Mouse (Mus musculus): ENCODE results near the gene Grb10.

The Grb10 gene

GRCm38 (mm10) chr11:11904995-11905394, 133.5 kb downstream of the Grb10 start:
- in situ Hi-C loops (cut with MboI), result no loop called here

- in situ Hi-C loops (cut with MboI), result no loop called here
These were observed 137.0 kb downstream of the Grb10 start for GRCm38 (mm10) chr11:11901509-11901908.

- in situ Hi-C loops (cut with MboI), result no loop called here
These were observed 140.0 kb downstream of the Grb10 start for GRCm38 (mm10) chr11:11898496-11898895.

DNA sequence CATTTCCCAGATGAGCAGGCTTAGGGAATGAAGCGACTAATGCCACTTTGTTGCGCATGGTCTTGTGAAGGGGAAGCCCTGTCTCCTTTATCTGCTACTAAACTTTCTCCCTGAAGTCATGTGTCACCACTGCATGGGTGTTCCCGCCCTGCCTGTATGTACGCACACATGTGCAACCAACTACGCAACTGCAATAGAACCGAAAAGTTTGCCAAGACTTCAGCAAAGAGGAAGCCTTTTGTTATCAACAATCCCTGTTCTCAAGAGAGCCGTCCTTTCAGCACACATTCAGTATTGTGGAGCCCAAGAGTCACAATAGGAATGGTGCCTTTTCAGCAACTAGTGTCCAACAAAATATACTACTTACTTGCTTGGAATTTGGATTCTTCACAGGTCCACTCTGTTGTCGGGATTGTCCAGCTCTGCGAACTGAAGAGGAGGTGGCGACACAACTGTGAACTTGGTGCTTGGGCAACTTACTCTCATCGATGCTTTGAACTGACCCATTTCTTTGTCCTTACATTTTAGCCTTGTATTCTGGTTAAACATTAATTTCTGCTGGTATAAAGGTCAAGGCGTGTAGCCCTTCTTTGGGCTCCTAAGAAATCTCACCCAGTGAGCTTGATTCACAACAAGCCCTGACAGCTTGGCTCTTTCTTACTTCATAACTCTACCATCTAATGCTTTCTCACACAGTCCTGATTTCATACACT, 140.7 kb downstream of the Grb10 start, which contains the start of gene Ddc:
TSS of gene Ddc (minus strand) at position 500 of the 713 bp plus-strand sequence.
- in situ Hi-C loops (cut with MboI), result no loop called here

GRCm38 (mm10) chr11:11895479-11895878, 143.0 kb downstream of the Grb10 start:
- in situ Hi-C loops (cut with MboI), result no loop called here

- in situ Hi-C loops (cut with MboI), result no loop called here
These were observed 144.7 kb downstream of the Grb10 start for GRCm38 (mm10) chr11:11893769-11894168.

GRCm38 (mm10) chr11:11892993-11893602, 145.4 kb downstream of the Grb10 start:
- in situ Hi-C loops (cut with MboI), result no loop called here

GRCm38 (mm10) chr11:11891832-11892231, 146.7 kb downstream of the Grb10 start:
- in situ Hi-C loops (cut with MboI), result no loop called here

GRCm38 (mm10) chr11:11890139-11890741, 148.2 kb downstream of the Grb10 start:
- in situ Hi-C loops (cut with MboI), result no loop called here

GRCm38 (mm10) chr11:11888727-11889126, 149.8 kb downstream of the Grb10 start:
- in situ Hi-C loops (cut with MboI), result no loop called here

GRCm38 (mm10) chr11:11888051-11888450, 150.4 kb downstream of the Grb10 start:
- in situ Hi-C loops (cut with MboI), result no loop called here

GRCm38 (mm10) chr11:11886403-11886998, 152.0 kb downstream of the Grb10 start:
- in situ Hi-C loops (cut with MboI), result no loop called here

DNA sequence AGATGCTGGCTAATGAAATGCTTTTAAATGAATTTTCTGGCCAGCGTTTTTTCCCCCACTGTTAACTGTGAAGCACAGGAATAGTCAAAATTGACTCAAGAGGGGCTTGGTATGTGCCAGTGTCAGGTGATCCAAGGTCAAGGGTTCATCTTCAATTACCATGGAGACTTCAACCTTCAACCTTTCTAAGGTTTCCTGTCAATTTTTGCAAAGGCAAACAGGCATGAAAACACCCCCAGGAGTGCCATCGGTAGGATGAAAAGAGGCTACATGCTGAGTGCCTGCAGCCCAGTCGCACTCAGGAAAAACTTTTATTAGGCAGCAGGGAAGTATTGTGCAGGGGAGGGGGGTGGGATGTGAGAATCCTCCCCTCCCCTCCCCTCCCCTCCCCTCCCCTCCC, 152.6 kb downstream of the Grb10 start:
- in situ Hi-C loops (cut with MboI), result no loop called here

- in situ Hi-C loops (cut with MboI), result no loop called here
These were observed 153.2 kb downstream of the Grb10 start for GRCm38 (mm10) chr11:11885246-11885643.

- in situ Hi-C loops (cut with MboI), result no loop called here
These were observed 153.8 kb downstream of the Grb10 start for GRCm38 (mm10) chr11:11884533-11885245.

DNA sequence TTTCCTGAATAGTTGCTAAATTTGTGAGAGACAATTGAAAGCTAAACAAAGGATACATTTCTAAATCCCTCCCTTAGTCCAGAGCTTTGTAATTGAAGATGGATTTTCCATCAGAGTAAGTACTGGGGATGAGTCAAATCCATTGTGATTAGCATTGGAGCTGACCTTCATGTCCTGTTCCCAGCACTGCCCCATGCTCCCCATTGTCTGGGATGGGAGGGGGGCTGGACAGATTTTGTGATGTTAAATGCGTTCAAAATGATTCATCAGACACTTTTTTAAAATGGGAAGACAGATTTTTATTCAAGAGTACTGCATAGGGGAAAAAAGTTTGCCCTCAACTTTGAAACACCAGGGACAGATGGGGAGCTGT, 156.7 kb downstream of the Grb10 start:
- in situ Hi-C loops (cut with MboI), result no loop called here

- in situ Hi-C loops (cut with MboI), result no loop called here
These were observed 157.3 kb downstream of the Grb10 start for GRCm38 (mm10) chr11:11881026-11881782.

All from mature B cell (primary cell).